11 mouse cellular contexts compared by ENCODE assay signal in the genomic region with DNA sequence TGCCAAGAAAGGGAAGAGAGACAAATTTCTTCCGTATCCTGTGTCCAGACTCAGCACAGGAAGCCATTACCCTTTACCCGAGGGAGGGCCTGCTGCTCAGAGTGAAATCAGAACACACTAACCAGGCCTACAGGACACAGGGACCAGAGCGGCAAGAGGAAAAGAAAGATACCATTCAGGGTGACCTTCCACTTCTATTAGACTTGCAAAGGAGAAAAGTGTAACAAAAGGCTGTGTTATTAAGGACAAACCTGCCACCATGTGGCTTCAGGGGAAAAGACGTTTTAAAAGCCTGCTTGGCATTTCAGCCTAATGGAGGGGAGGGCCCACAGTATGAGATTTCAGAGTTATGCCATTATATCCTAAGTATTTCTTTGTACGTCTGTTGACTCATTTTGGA. TPM values are rescaled to one million over a fixed set of nuclear protein-coding genes. Genes with fewer than 3 reads are reported as not detected.
DNase-seq lines count a peak whose midpoint lies in the region; ATAC-seq lines count a peak whose summit lies in the region.
"Had no signal": no experiment of that assay in that cellular context is flagged by ENCODE, and none has a peak within 500 bp of the region (broad histone marks: within the 10 kb centered on the region; RNA-seq: fewer than 3 reads in every experiment).

No protein-coding gene starts in this region.

- H3K4me1 ChIP-seq in kidney, embryonic 15.5 days = no peaks in the 10 kb centered on the region
- no peaks in the 10 kb centered on the region for H3K4me1 ChIP-seq in kidney, embryonic 14.5 days (ENCODE audit: control insufficient read depth, insufficient read depth, low read length)

- peak; percentile 8 to 25 for DNase-seq in adrenal gland, adult (ENCODE audit: inconsistent age in 2 of 2, low spot score in 1 of 2)
- no peak for DNase-seq in adrenal gland, postnatal 25 days
- peak; percentile 50 for DNase-seq in embryo, embryonic 11 days
- peak; percentile 22 for DNase-seq in kidney, postnatal 14 days
- DNase-seq in spleen, adult 12 weeks (ENCODE audit: low spot score) = no peak
- DNase-seq: heart, postnatal 4 days had no signal

- H3K9me3 ChIP-seq in kidney, embryonic 15.5 days (replicated peaks) = no peaks in the 10 kb centered on the region
- H3K9me3 ChIP-seq in kidney, embryonic 14.5 days (ENCODE audit: control insufficient read depth, low read length) = no peaks in the 10 kb centered on the region
- H3K9me3 ChIP-seq: embryonic facial prominence, embryonic 13.5 days had no signal

- no peaks in the 10 kb centered on the region for H3K27me3 ChIP-seq in kidney, embryonic 15.5 days
- H3K27me3 ChIP-seq in kidney, embryonic 14.5 days (ENCODE audit: control insufficient read depth, insufficient read depth, low read length) = no peaks in the 10 kb centered on the region
- H3K27me3 ChIP-seq: embryonic facial prominence, embryonic 13.5 days had no signal

- 41% methylated on average over 5 of the region's 5 CpGs for WGBS in kidney, embryonic 15.5 days
- whole genome bisulfite sequencing in kidney, embryonic 14.5 days = 41% methylated on average over 5 of the region's 5 CpGs

- no peak for ATAC-seq in kidney, embryonic 15.5 days (replicated peaks; ENCODE audit: low FRiP score)
- no peak for ATAC-seq in kidney, embryonic 14.5 days (ENCODE audit: low FRiP score, low TSS enrichment)
- no peak for ATAC-seq in megakaryocyte, adult 5-6 weeks (ENCODE audit: poor library complexity, severe bottlenecking)

- no peak overlapping the region for H3K9ac ChIP-seq in kidney, embryonic 15.5 days
- no peak overlapping the region for H3K9ac ChIP-seq in kidney, embryonic 14.5 days (ENCODE audit: low read depth, low read length)
- H3K9ac ChIP-seq: embryonic facial prominence, embryonic 13.5 days; liver, embryonic 14.5 days had no signal

- H3K4me2 ChIP-seq in kidney, embryonic 15.5 days = no peak overlapping the region
- no peak overlapping the region for H3K4me2 ChIP-seq in kidney, embryonic 14.5 days (replicated peaks; ENCODE audit: low read depth, low read length)
- H3K4me2 ChIP-seq: embryonic facial prominence, embryonic 13.5 days had no signal

- 0 out of 2 replicates have a peak overlapping the region, but pooled peaks have one; percentile 37 for H3K27ac ChIP-seq in kidney, embryonic 15.5 days
- no peak overlapping the region for H3K27ac ChIP-seq in kidney, embryonic 14.5 days (ENCODE audit: low read depth, low read length)
- H3K27ac ChIP-seq: embryonic facial prominence, embryonic 13.5 days; liver, embryonic 14.5 days had no signal

- no peak overlapping the region for H3K4me3 ChIP-seq in kidney, embryonic 15.5 days (replicated peaks)
- no peak overlapping the region for H3K4me3 ChIP-seq in kidney, embryonic 14.5 days (ENCODE audit: low read length)
- H3K4me3 ChIP-seq: embryonic facial prominence, embryonic 13.5 days had no signal

- H3K36me3 ChIP-seq in kidney, embryonic 15.5 days = no peaks in the 10 kb centered on the region
- no peaks in the 10 kb centered on the region for H3K36me3 ChIP-seq in kidney, embryonic 14.5 days (ENCODE audit: control insufficient read depth, insufficient read depth, low read length)
- H3K36me3 ChIP-seq: embryonic facial prominence, embryonic 13.5 days had no signal

RNA-seq across cellular contexts. Expression of a gene that starts 26.1 kb away (rescaled TPM):
- 23.7 and 39.6 TPM in 2 replicates for total RNA-seq in adrenal gland, postnatal 25 days (2021)
- polyA plus RNA-seq in kidney, embryonic 15.5 days (2015; fragmentation: Nextera tagmentation; extraction: Ambion mirVana) = 6.9 and 8.2 TPM in 2 replicates
- polyA plus RNA-seq in kidney, embryonic 14.5 days (2014; fragmentation: Nextera tagmentation; extraction: Ambion mirVana) = 10.0 and 14.1 TPM in 2 replicates
- total RNA-seq in megakaryocyte, adult 5-6 weeks (2015) = 0.11 TPM in 1 of 2 replicates, not detected in the other
- 0.04 and 0.08 TPM in 2 replicates for total RNA-seq in megakaryocyte, adult 5-6 weeks (2017)

Comparison
In these comparisons a context has a peak if more than half of its experiments do, and no peak if none do; other contexts are left out.
1. DNase-seq: peak in adrenal gland, adult (2 of 2), embryo, embryonic 11 days (single experiment) and kidney, postnatal 14 days (single experiment); none in adrenal gland, postnatal 25 days (single experiment) and spleen, adult 12 weeks (single experiment).
2. RNA of a gene that starts 26.1 kb away (total RNA-seq): 23.7 to 39.6 TPM in adrenal gland, postnatal 25 days; 0.04 to 0.11 TPM in megakaryocyte, adult 5-6 weeks; every median in the first group is over 10 times any median in the second.